Mouse (Mus musculus) heart, postnatal 10 days (tissue): Measurements from ENCODE around the gene Gna11. TPM values are rescaled to one million over a fixed set of nuclear protein-coding genes. Genes with fewer than 3 reads are reported as not detected.
A peak's percentile ranks its signal among the peaks of the same experiment; 100 is the strongest.

Experiments
- DNase-seq, 2 experiments: peaks; one replicate each; pipeline ENCODE4 v3.0.0; 2021
- intact Hi-C: fragments of 180-260 bp; cut with DNase I; formaldehyde crosslinking; loops from one replicate; pipeline ENCODE4 v1.15.1; 2025
- total RNA-seq, 2 experiments: library from RNA; stranded (reverse); gene quantifications; 2 replicates each; pipeline ENCODE4 v1.2.3; 2021

Gene Gna11
- total RNA-seq, 2 experiments from 2014 or later: 59.2 to 60.6 TPM

- intact Hi-C loops: no loop called here
- no peak for DNase-seq
Measured at GRCm38 (mm10) chr10:81546788-81547571, 2.0 kb upstream of the Gna11 start.

- intact Hi-C loops: no loop called here
- DNase-seq: no peak
Measured at GRCm38 (mm10) chr10:81546332-81546731, 1.3 kb upstream of the Gna11 start.

- intact Hi-C loops: loop anchor here (5.0 kb wide), 1 partner anchor 157 kb away; the partner anchor contains the start of gene Gm48552
Measured at GRCm38 (mm10) chr10:81544296-81545160, 462 bp downstream of the Gna11 start.

GRCm38 (mm10) chr10:81543633-81544032, 1.4 kb downstream of the Gna11 start:
- intact Hi-C loops: loop anchor here (5.0 kb wide), 1 partner anchor 156 kb away; the partner anchor contains the start of gene Gm48552

More at GRCm38 (mm10) chr10:81544296-81545160, 462 bp downstream of the Gna11 start:
- DNase-seq: peak in 1 of 2 experiments; percentile 43

GRCm38 (mm10) chr10:81542727-81543460, 2.1 kb downstream of the Gna11 start:
- no peak for DNase-seq
- intact Hi-C loops: loop anchor here (5.0 kb wide), 1 partner anchor 156 kb away; the partner anchor contains the start of gene Gm48552

More at GRCm38 (mm10) chr10:81543633-81544032, 1.4 kb downstream of the Gna11 start:
- DNase-seq: no peak

- intact Hi-C loops: loop anchor here (5.0 kb wide), 1 partner anchor 155 kb away; the partner anchor contains the start of gene Gm48552
Measured at GRCm38 (mm10) chr10:81541803-81542202, 3.2 kb downstream of the Gna11 start.

GRCm38 (mm10) chr10:81541363-81541762, 3.6 kb downstream of the Gna11 start:
- DNase-seq: no peak
- intact Hi-C loops: loop anchor here (5.0 kb wide), 1 partner anchor 154 kb away; the partner anchor contains the start of gene Gm48552

More at GRCm38 (mm10) chr10:81541803-81542202, 3.2 kb downstream of the Gna11 start:
- peak; percentile 75 for DNase-seq

- DNase-seq: no peak
- intact Hi-C loops: no loop called here
Measured at GRCm38 (mm10) chr10:81538321-81539048, 6.5 kb downstream of the Gna11 start.

- intact Hi-C loops: no loop called here
- DNase-seq: no peak
Measured at GRCm38 (mm10) chr10:81537429-81537828, 7.6 kb downstream of the Gna11 start.

- intact Hi-C loops: no loop called here
Measured at GRCm38 (mm10) chr10:81536734-81537133, 8.3 kb downstream of the Gna11 start.

GRCm38 (mm10) chr10:81534826-81535225, 10.2 kb downstream of the Gna11 start:
- intact Hi-C loops: no loop called here

More at GRCm38 (mm10) chr10:81536734-81537133, 8.3 kb downstream of the Gna11 start:
- DNase-seq: peak in 1 of 2 experiments; percentile 40

GRCm38 (mm10) chr10:81526779-81527178, 18.2 kb downstream of the Gna11 start:
- intact Hi-C loops: loop anchor here (2.0 kb wide), 1 partner anchor 24 kb away; no protein-coding TSS in a partner anchor
- DNase-seq: peak; percentile 84 to 91

More at GRCm38 (mm10) chr10:81534826-81535225, 10.2 kb downstream of the Gna11 start:
- no peak for DNase-seq

GRCm38 (mm10) chr10:81525017-81525694, 19.8 kb downstream of the Gna11 start:
- no peak for DNase-seq
- intact Hi-C loops: no loop called here

GRCm38 (mm10) chr10:81524051-81524605, 20.9 kb downstream of the Gna11 start, which contains the start of gene Gna15:
Gene Gna15, minus strand, starts transcription at chr10:81524225.
- intact Hi-C loops: no loop called here
- DNase-seq: no peak

- intact Hi-C loops: no loop called here
- no peak for DNase-seq
Measured at GRCm38 (mm10) chr10:81523570-81523969, 21.4 kb downstream of the Gna11 start.

- no peak for DNase-seq
- intact Hi-C loops: no loop called here
Measured at GRCm38 (mm10) chr10:81523142-81523541, 21.8 kb downstream of the Gna11 start.

GRCm38 (mm10) chr10:81519978-81520365, 25.0 kb downstream of the Gna11 start:
- intact Hi-C loops: loop anchor here (2.0 kb wide), 1 partner anchor 31 kb away; no protein-coding TSS in a partner anchor
- DNase-seq: no peak
